Mouse (Mus musculus) liver, adult (tissue): ENCODE results near the gene Aftph.

ENCODE experiments used
- GATA4 ChIP-seq: IDR thresholded peaks from 2 replicates; pipeline ENCODE4 v1.6.1; 2014; ENCODE audit warnings: mild to moderate bottlenecking, low read length; ENCODE audit not compliant: insufficient replicate concordance

The Aftph gene

GRCm38 (mm10) chr11:20661652-20662051, 79.7 kb downstream of the Aftph start:
- TF ChIP-seq GATA4 = no peak

GRCm38 (mm10) chr11:20660111-20661097, 81.0 kb downstream of the Aftph start:
- no peak for TF ChIP-seq GATA4

GRCm38 (mm10) chr11:20659094-20659493, 82.3 kb downstream of the Aftph start:
- no peak for TF ChIP-seq GATA4

- no peak for TF ChIP-seq GATA4
These were observed 84.7 kb downstream of the Aftph start for GRCm38 (mm10) chr11:20656711-20657057.

GRCm38 (mm10) chr11:20655795-20656710, 85.3 kb downstream of the Aftph start:
- TF ChIP-seq GATA4 = no peak

- no peak for TF ChIP-seq GATA4
These were observed 90.2 kb downstream of the Aftph start for GRCm38 (mm10) chr11:20651166-20651565.

GRCm38 (mm10) chr11:20650006-20650639, 91.3 kb downstream of the Aftph start:
- TF ChIP-seq GATA4 = no peak

- no peak for TF ChIP-seq GATA4
These were observed 91.9 kb downstream of the Aftph start for GRCm38 (mm10) chr11:20649477-20649876.

- TF ChIP-seq GATA4 = 0 out of 2 replicates have a peak, but pooled peaks have one; percentile 3
These were observed 93.3 kb downstream of the Aftph start for GRCm38 (mm10) chr11:20647902-20648625.

- TF ChIP-seq GATA4 = no peak
These were observed 94.2 kb downstream of the Aftph start for GRCm38 (mm10) chr11:20646986-20647726.

- no peak for TF ChIP-seq GATA4
These were observed 95.2 kb downstream of the Aftph start for GRCm38 (mm10) chr11:20646142-20646541.

- TF ChIP-seq GATA4 = no peak
These were observed 95.9 kb downstream of the Aftph start for GRCm38 (mm10) chr11:20645521-20645920.

- TF ChIP-seq GATA4 = no peak
These were observed 96.5 kb downstream of the Aftph start for GRCm38 (mm10) chr11:20644872-20645271.

GRCm38 (mm10) chr11:20644166-20644565, 97.2 kb downstream of the Aftph start:
- TF ChIP-seq GATA4 = no peak
